Mouse (Mus musculus) neural tube, embryonic 12.5 days (tissue): ENCODE measurements around the gene Zfp709. TPM values are rescaled to one million over a fixed set of nuclear protein-coding genes. Genes with fewer than 3 reads are reported as not detected.
"Not testable (repeated sequence)": the region's sequence is repeated elsewhere in the genome, so short reads cannot be mapped to it uniquely, and the experiment has no call there.

Source experiments
- ATAC-seq: fragments of 200-750 bp; cut with Nextera tagmentation; 2 replicates; pipeline ENCODE4 v1.8.0; 2017; ENCODE audit warnings: low read depth, mild to moderate bottlenecking, moderate TSS enrichment, moderate library complexity; ENCODE audit not compliant: low FRiP score
- H3K27ac ChIP-seq: fragments of 300-500 bp; sonication (generic); 2 replicates; pipeline ENCODE4 v1.5.1; 2016
- H3K27me3 ChIP-seq: fragments of 300-500 bp; sonication (generic); replicated peaks from 2 replicates; pipeline ENCODE4 v1.6.1; 2016; ENCODE audit warnings: mild to moderate bottlenecking
- H3K36me3 ChIP-seq: fragments of 300-500 bp; sonication (generic); 2 replicates; pipeline ENCODE4 v1.6.1; 2016; ENCODE audit warnings: mild to moderate bottlenecking
- H3K4me1 ChIP-seq: fragments of 300-500 bp; sonication (generic); 2 replicates; pipeline ENCODE4 v1.6.1; 2016
- H3K4me2 ChIP-seq: fragments of 300-500 bp; sonication (generic); replicated peaks from 2 replicates; pipeline ENCODE4 v1.6.1; 2016; ENCODE audit warnings: mild to moderate bottlenecking
- H3K4me3 ChIP-seq: fragments of 300-500 bp; sonication (generic); 2 replicates; pipeline ENCODE4 v1.5.1; 2016
- H3K9ac ChIP-seq: fragments of 300-500 bp; sonication (generic); 2 replicates; pipeline ENCODE4 v1.6.1; 2016; ENCODE audit warnings: mild to moderate bottlenecking
- H3K9me3 ChIP-seq: fragments of 300-500 bp; sonication (generic); 2 replicates; pipeline ENCODE4 v1.6.1; 2016; ENCODE audit warnings: mild to moderate bottlenecking
- WGBS: fragments of 180-500 bp; shearing (Covaris S2); methylation state at CpG from one replicate; pipeline ENCODE4 v1.1.7; 2016; 5-methylcytosine and 5-hydroxymethylcytosine counted together
- polyA plus RNA-seq: library from polyadenylated mRNA; unstranded; fragments of >200 nt; fragmentation: Nextera tagmentation; extraction: Ambion mirVana; gene quantifications from 2 replicates; pipeline ENCODE4 v1.2.1, GENCODE M21; 2016

Gene Zfp709
- 6.0 TPM in 2 replicates for polyA plus RNA-seq

GRCm38 (mm10) chr8:71881618-71882274 lies at the start of gene Zfp709:
TSS of gene Zfp709 (plus strand) at chr8:71882019.
- peak; percentile 89 for ATAC-seq
- Histone ChIP-seq H3K36me3 (peaks cover 18% of the 10 kb centered on the region), H3K4me2 (peak within 1 kb of the TSS; percentile 92), H3K9ac (peak within 1 kb of the TSS; percentile 81), H3K27ac (0 out of 2 replicates have a peak within 1 kb of the TSS, but pooled peaks have one; percentile 27), H3K4me3 (peak within 1 kb of the TSS; percentile 62), H3K4me1 (0 out of 2 replicates have a peak, but pooled peaks cover 7% of the 10 kb centered on the region), H3K27me3 (no peaks in the 10 kb centered on the region), H3K9me3 (peaks cover 21% of the 10 kb centered on the region)
- WGBS = 9% methylated on average over 45 of the region's 45 CpGs

GRCm38 (mm10) chr8:71838207-71838606 lies 43.6 kb upstream of the Zfp709 start:
- H3K27ac ChIP-seq, H3K4me1 ChIP-seq, H3K9ac ChIP-seq, H3K4me3 ChIP-seq, H3K27me3 ChIP-seq, ATAC-seq, H3K36me3 ChIP-seq, H3K4me2 ChIP-seq, H3K9me3 ChIP-seq: not testable (repeated sequence)
- 86% methylated on average over 4 of the region's 4 CpGs for WGBS

GRCm38 (mm10) chr8:71841201-71841817 lies 40.5 kb upstream of the Zfp709 start:
- H3K4me2 ChIP-seq, H3K4me1 ChIP-seq, H3K9ac ChIP-seq, H3K27ac ChIP-seq, H3K4me3 ChIP-seq, H3K9me3 ChIP-seq, ATAC-seq, H3K36me3 ChIP-seq, H3K27me3 ChIP-seq: not testable (repeated sequence)
- 87% methylated on average over 3 of the region's 3 CpGs for WGBS

GRCm38 (mm10) chr8:71842476-71842875 lies 39.3 kb upstream of the Zfp709 start:
- 81% methylated on average over 2 of the region's 2 CpGs for WGBS
- not testable (repeated sequence) for H3K27me3 ChIP-seq, H3K27ac ChIP-seq, H3K9ac ChIP-seq, ATAC-seq, H3K36me3 ChIP-seq, H3K4me3 ChIP-seq, H3K4me1 ChIP-seq, H3K9me3 ChIP-seq, H3K4me2 ChIP-seq

- not testable (repeated sequence) for H3K27ac ChIP-seq, H3K9me3 ChIP-seq, ATAC-seq, H3K36me3 ChIP-seq, H3K4me3 ChIP-seq, H3K4me1 ChIP-seq, H3K9ac ChIP-seq, H3K27me3 ChIP-seq, H3K4me2 ChIP-seq
- WGBS = 88% methylated on average over 1 of the region's 1 CpGs
Observed at GRCm38 (mm10) chr8:71844453-71844852, 37.4 kb upstream of the Zfp709 start.

GRCm38 (mm10) chr8:71845993-71846483 lies 35.8 kb upstream of the Zfp709 start:
- not testable (repeated sequence) for H3K4me2 ChIP-seq
- WGBS = 88% methylated on average over 1 of the region's 1 CpGs

GRCm38 (mm10) chr8:71846745-71847144 lies 35.1 kb upstream of the Zfp709 start:
- not testable (repeated sequence) for H3K27ac ChIP-seq, H3K4me1 ChIP-seq, H3K9ac ChIP-seq, H3K36me3 ChIP-seq, ATAC-seq, H3K4me3 ChIP-seq, H3K9me3 ChIP-seq, H3K27me3 ChIP-seq, H3K4me2 ChIP-seq
- whole genome bisulfite sequencing = 86% methylated on average over 2 of the region's 2 CpGs

More at GRCm38 (mm10) chr8:71845993-71846483, 35.8 kb upstream of the Zfp709 start:
- not testable (repeated sequence) for ATAC-seq, H3K4me3 ChIP-seq, H3K9ac ChIP-seq, H3K4me1 ChIP-seq, H3K36me3 ChIP-seq, H3K27ac ChIP-seq, H3K27me3 ChIP-seq, H3K9me3 ChIP-seq

GRCm38 (mm10) chr8:71851014-71851413 lies 30.8 kb upstream of the Zfp709 start:
- H3K27me3 ChIP-seq, H3K4me1 ChIP-seq, H3K4me2 ChIP-seq, H3K9me3 ChIP-seq, H3K36me3 ChIP-seq, H3K27ac ChIP-seq, H3K4me3 ChIP-seq, H3K9ac ChIP-seq, ATAC-seq: not testable (repeated sequence)
- WGBS = 74% methylated on average over 1 of the region's 1 CpGs

GRCm38 (mm10) chr8:71853360-71853759 lies 28.5 kb upstream of the Zfp709 start:
- H3K9ac ChIP-seq, H3K4me1 ChIP-seq, ATAC-seq, H3K4me2 ChIP-seq, H3K27me3 ChIP-seq, H3K4me3 ChIP-seq, H3K27ac ChIP-seq, H3K36me3 ChIP-seq, H3K9me3 ChIP-seq: not testable (repeated sequence)

- H3K4me1 ChIP-seq, H3K27ac ChIP-seq, H3K4me2 ChIP-seq, H3K4me3 ChIP-seq, H3K9me3 ChIP-seq, H3K27me3 ChIP-seq, H3K36me3 ChIP-seq, H3K9ac ChIP-seq: not testable (repeated sequence)
- 80% methylated on average over 9 of the region's 10 CpGs for WGBS
- peak; percentile 29; the same call in 1 of the 2 replicates for ATAC-seq
Observed at GRCm38 (mm10) chr8:71856630-71857328, 25.0 kb upstream of the Zfp709 start.

GRCm38 (mm10) chr8:71857364-71857763 lies 24.5 kb upstream of the Zfp709 start:
- H3K27ac ChIP-seq, H3K4me3 ChIP-seq, H3K4me2 ChIP-seq, H3K27me3 ChIP-seq, H3K36me3 ChIP-seq, H3K9ac ChIP-seq, H3K9me3 ChIP-seq, H3K4me1 ChIP-seq: not testable (repeated sequence)
- peak; percentile 41; the same call in 1 of the 2 replicates for ATAC-seq
- 84% methylated on average over 2 of the region's 2 CpGs for WGBS

- not testable (repeated sequence) for H3K9me3 ChIP-seq, H3K27ac ChIP-seq, H3K36me3 ChIP-seq, H3K4me2 ChIP-seq, ATAC-seq, H3K9ac ChIP-seq, H3K4me1 ChIP-seq, H3K4me3 ChIP-seq, H3K27me3 ChIP-seq
- WGBS = 71% methylated on average over 1 of the region's 1 CpGs
Observed at GRCm38 (mm10) chr8:71861551-71861950, 20.3 kb upstream of the Zfp709 start.
